Mouse (Mus musculus): Measurements from ENCODE around the gene Slc35f6.

The Slc35f6 gene

GRCm38 (mm10) chr5:30647815-30648560, at the start of gene Slc35f6:
Gene Slc35f6, plus strand, starts transcription at chr5:30647933.
- CTCF ChIA-PET = no interaction called here

- CTCF ChIA-PET = no interaction called here
Observed at GRCm38 (mm10) chr5:30601397-30601796, 46.3 kb upstream of the Slc35f6 start.

- CTCF ChIA-PET = no interaction called here
Observed at GRCm38 (mm10) chr5:30603255-30603654, 44.5 kb upstream of the Slc35f6 start.

- CTCF ChIA-PET = no interaction called here
Observed at GRCm38 (mm10) chr5:30603926-30604325, 43.8 kb upstream of the Slc35f6 start.

GRCm38 (mm10) chr5:30604769-30605188, 43.0 kb upstream of the Slc35f6 start:
- CTCF ChIA-PET = no interaction called here

GRCm38 (mm10) chr5:30605649-30606048, 42.1 kb upstream of the Slc35f6 start:
- CTCF ChIA-PET = interaction anchor here (0.7 kb wide), 1 partner anchor 13 kb away, joined by 3 read pairs; no protein-coding TSS in a partner anchor

GRCm38 (mm10) chr5:30606424-30607073, 41.2 kb upstream of the Slc35f6 start:
- CTCF ChIA-PET = no interaction called here

- CTCF ChIA-PET = no interaction called here
Observed at GRCm38 (mm10) chr5:30609094-30609493, 38.6 kb upstream of the Slc35f6 start.

GRCm38 (mm10) chr5:30609918-30610645, 37.7 kb upstream of the Slc35f6 start:
- CTCF ChIA-PET = no interaction called here

- CTCF ChIA-PET = interaction anchor here (0.6 kb wide), 1 partner anchor 40 kb away, joined by 4 read pairs; no protein-coding TSS in a partner anchor
Observed at GRCm38 (mm10) chr5:30611091-30611490, 36.6 kb upstream of the Slc35f6 start.

GRCm38 (mm10) chr5:30611689-30612088, 36.0 kb upstream of the Slc35f6 start:
- CTCF ChIA-PET = interaction anchor here (0.6 kb wide), 1 partner anchor 39 kb away, joined by 4 read pairs; no protein-coding TSS in a partner anchor

GRCm38 (mm10) chr5:30612575-30612974, 35.2 kb upstream of the Slc35f6 start:
- CTCF ChIA-PET = no interaction called here

- CTCF ChIA-PET = no interaction called here
Observed at GRCm38 (mm10) chr5:30613242-30613641, 34.5 kb upstream of the Slc35f6 start.

- CTCF ChIA-PET = no interaction called here
Observed at GRCm38 (mm10) chr5:30614221-30614620, 33.5 kb upstream of the Slc35f6 start.

GRCm38 (mm10) chr5:30615416-30615815, 32.3 kb upstream of the Slc35f6 start:
- CTCF ChIA-PET = no interaction called here

GRCm38 (mm10) chr5:30615819-30616218, 31.9 kb upstream of the Slc35f6 start:
- CTCF ChIA-PET = no interaction called here

GRCm38 (mm10) chr5:30616644-30617043, 31.1 kb upstream of the Slc35f6 start:
- CTCF ChIA-PET = interaction anchor here (0.5 kb wide), 1 partner anchor 156 kb away, joined by 3 read pairs; no protein-coding TSS in a partner anchor

GRCm38 (mm10) chr5:30617357-30617756, 30.4 kb upstream of the Slc35f6 start:
- CTCF ChIA-PET = no interaction called here

GRCm38 (mm10) chr5:30617851-30618250, 29.9 kb upstream of the Slc35f6 start:
- CTCF ChIA-PET = no interaction called here

- CTCF ChIA-PET = no interaction called here
Observed at GRCm38 (mm10) chr5:30618376-30619003, 29.2 kb upstream of the Slc35f6 start.

- CTCF ChIA-PET = no interaction called here
Observed at GRCm38 (mm10) chr5:30619211-30619610, 28.5 kb upstream of the Slc35f6 start.

- CTCF ChIA-PET = no interaction called here
Observed at GRCm38 (mm10) chr5:30620567-30620966, 27.2 kb upstream of the Slc35f6 start.
